Mouse (Mus musculus) erythroblast, embryonic 14.5 days (primary cell): ENCODE results near the gene Pom121. TPM values are rescaled to one million over a fixed set of nuclear protein-coding genes. Genes with fewer than 3 reads are reported as not detected.

Experiments used
- H3K27me3 ChIP-seq: 2 replicates; pipeline ENCODE4 v1.6.1; 2012; ENCODE audit warnings: inconsistent platforms; ENCODE audit not compliant: control insufficient read depth
- H3K36me3 ChIP-seq: 2 replicates; pipeline ENCODE4 v1.6.1; 2012; ENCODE audit warnings: mild to moderate bottlenecking, inconsistent platforms; ENCODE audit not compliant: control insufficient read depth
- H3K4me1 ChIP-seq: 2 replicates; pipeline ENCODE4 v1.6.1; 2012; ENCODE audit warnings: inconsistent platforms; ENCODE audit not compliant: control insufficient read depth
- H3K4me3 ChIP-seq: replicated peaks from 2 replicates; pipeline ENCODE3; 2012; ENCODE audit warnings: moderate library complexity, mild to moderate bottlenecking, inconsistent platforms
- H3K9me3 ChIP-seq: 2 replicates; pipeline ENCODE4 v1.6.1; 2012; ENCODE audit warnings: low read length, inconsistent platforms, mixed read lengths; ENCODE audit not compliant: control insufficient read depth
- GATA1 ChIP-seq: IDR thresholded peaks from 2 replicates; pipeline ENCODE4 v1.6.1; 2012; ENCODE audit warnings: low read length, inconsistent platforms, mixed read lengths
- TAL1 ChIP-seq: IDR thresholded peaks from 3 replicates; pipeline ENCODE4 v1.6.1; 2012; ENCODE audit warnings: low read length, inconsistent platforms, mixed read lengths
- polyA plus RNA-seq: library from polyadenylated mRNA; stranded (reverse); fragments of >175 nt; gene quantifications from 2 replicates; pipeline ENCODE4 v1.2.3, GENCODE M21; 2012

The Pom121 gene
- polyA plus RNA-seq, 1 experiment: 6.6 TPM

- no peaks in the 10 kb centered on the region for H3K9me3 ChIP-seq
- H3K4me1 ChIP-seq: no peaks in the 10 kb centered on the region
- TF ChIP-seq TAL1 (no peak), GATA1 (no peak)
- no peaks in the 10 kb centered on the region for H3K36me3 ChIP-seq
- H3K4me3 ChIP-seq: no peak overlapping the region
- no peaks in the 10 kb centered on the region for H3K27me3 ChIP-seq
These were observed 64.1 kb downstream of the Pom121 start for GRCm38 (mm10) chr5:135330201-135330600.

DNA sequence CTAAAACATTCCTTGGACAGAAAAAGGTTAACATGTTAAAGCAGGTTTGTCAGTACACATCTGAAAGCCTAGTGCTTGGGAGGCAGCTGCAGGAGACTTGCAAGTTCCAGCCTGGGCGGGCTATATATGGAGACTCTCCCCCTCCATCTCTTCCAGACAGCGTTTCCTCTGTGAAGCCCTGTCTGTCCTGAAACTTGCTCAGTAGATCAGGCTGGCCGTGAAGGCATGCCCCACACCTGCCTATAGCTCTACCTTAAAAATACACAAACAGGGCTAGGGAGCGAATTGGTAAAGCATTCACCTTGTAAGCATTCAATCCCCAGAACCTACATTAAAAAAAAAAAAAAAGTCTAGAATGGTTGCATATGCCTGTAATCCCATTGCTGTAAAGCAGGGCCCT is 64.9 kb downstream of the Pom121 start:
- no peaks in the 10 kb centered on the region for H3K4me1 ChIP-seq
- H3K4me3 ChIP-seq: no peak overlapping the region
- no peak for TF ChIP-seq GATA1
- TF ChIP-seq TAL1: no peak
- H3K27me3 ChIP-seq: no peaks in the 10 kb centered on the region
- H3K9me3 ChIP-seq: no peaks in the 10 kb centered on the region
- H3K36me3 ChIP-seq: no peaks in the 10 kb centered on the region

Other genes with a start within 250 kb of the Pom121 start
- gene Tbl2, start 244.9 kb downstream of the Pom121 start, polyA plus RNA-seq: 0.58 and 0.84 TPM in 2 replicates
- gene Bcl7b, start 226.3 kb downstream of the Pom121 start, polyA plus RNA-seq: 9.0 and 9.3 TPM in 2 replicates
- gene Baz1b, start 207.3 kb downstream of the Pom121 start, polyA plus RNA-seq: 2.5 and 2.8 TPM in 2 replicates
- gene Fzd9, start 143.3 kb downstream of the Pom121 start, polyA plus RNA-seq: 0.01 TPM in 1 of 2 replicates, not detected in the other
- not detected in 2 replicates for gene Fkbp6, start 44.5 kb downstream of the Pom121 start, polyA plus RNA-seq
- not detected in 2 replicates for gene Trim50, start 41.3 kb downstream of the Pom121 start, polyA plus RNA-seq
- gene Nsun5, start 24.6 kb downstream of the Pom121 start, polyA plus RNA-seq: 0.55 and 1.3 TPM in 2 replicates
- gene Hip1, start 150.6 kb upstream of the Pom121 start, polyA plus RNA-seq: 0.07 TPM in 1 of 2 replicates, not detected in the other
- gene Ccl26, start 169.0 kb upstream of the Pom121 start, polyA plus RNA-seq: not detected in 2 replicates
- 0.03 TPM in 1 of 2 replicates, not detected in the other for gene Ccl24, start 178.5 kb upstream of the Pom121 start, polyA plus RNA-seq
- gene Rhbdd2, start 238.1 kb upstream of the Pom121 start, polyA plus RNA-seq: 0.07 and 0.35 TPM in 2 replicates